Mouse (Mus musculus): ENCODE results near the gene Clk3. TPM values are rescaled to one million over a fixed set of nuclear protein-coding genes. Genes with fewer than 3 reads are reported as not detected.

Clk3 gene
- polyA plus RNA-seq (2017; shearing (Covaris generic)), result 179 TPM

GRCm38 (mm10) chr9:57765364-57766351, at the start of gene Clk3:
Gene Clk3 (minus strand): TSS chr9:57765860.

DNA sequence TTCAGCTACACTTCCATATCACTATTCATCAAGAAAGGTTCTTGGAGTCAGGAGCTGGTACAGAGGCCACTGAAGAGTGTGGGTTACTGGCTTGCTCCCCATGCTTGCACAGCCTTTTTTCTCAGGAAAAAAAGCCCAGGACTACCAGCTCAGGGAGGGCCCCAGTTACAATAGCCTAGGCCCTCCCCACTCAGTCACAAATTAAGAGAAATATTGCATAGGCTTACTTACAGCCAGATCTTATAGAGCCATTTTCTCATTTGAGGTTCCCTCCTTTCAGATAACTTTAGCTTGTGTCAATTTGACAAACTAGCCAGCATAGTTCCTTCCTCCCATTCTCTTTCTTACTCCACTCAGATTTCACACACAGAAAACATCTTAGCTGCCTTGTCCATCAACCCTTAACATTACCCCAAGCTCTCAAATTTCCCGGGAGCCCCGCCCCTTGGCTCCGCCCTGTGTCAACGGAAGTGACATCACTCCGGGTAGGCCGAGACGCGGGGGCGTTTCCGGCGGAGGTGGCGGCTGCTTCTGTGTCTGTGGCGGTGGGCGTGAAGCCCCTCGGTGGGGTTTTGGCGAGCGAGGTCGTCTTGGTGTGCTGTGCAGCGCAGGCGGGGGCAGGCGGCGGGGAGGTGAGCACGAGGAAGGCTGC, 57.5 kb downstream of the Clk3 start, which contains the start of gene Edc3:
TSS of gene Edc3 (plus strand) at position 473 of the 652 bp plus-strand sequence.

Other genes with a start within 250 kb of the Clk3 start
- 131 TPM for gene Cox5a, start 244.6 kb downstream of the Clk3 start, polyA plus RNA-seq (2017; shearing (Covaris generic))
- 9.3 TPM for gene Fam219b, start 228.3 kb downstream of the Clk3 start, polyA plus RNA-seq (2017; shearing (Covaris generic))
- 19.3 TPM for gene Mpi, start 213.1 kb downstream of the Clk3 start, polyA plus RNA-seq (2017; shearing (Covaris generic))
- gene Scamp2, start 204.9 kb downstream of the Clk3 start, polyA plus RNA-seq (2017; shearing (Covaris generic)), result 121 TPM
- 77.9 TPM for gene Ulk3, start 176.4 kb downstream of the Clk3 start, polyA plus RNA-seq (2017; shearing (Covaris generic))
- gene Cplx3, start 159.6 kb downstream of the Clk3 start, polyA plus RNA-seq (2017; shearing (Covaris generic)), result not detected
- gene Lman1l, start 145.1 kb downstream of the Clk3 start, polyA plus RNA-seq (2017; shearing (Covaris generic)), result not detected
- 196 TPM for gene Csk, start 112.2 kb downstream of the Clk3 start, polyA plus RNA-seq (2017; shearing (Covaris generic))
- gene Cyp1a2, start 82.2 kb downstream of the Clk3 start, polyA plus RNA-seq (2017; shearing (Covaris generic)), result not detected
- gene Cyp1a1, start 77.9 kb downstream of the Clk3 start, polyA plus RNA-seq (2017; shearing (Covaris generic)), result 1.1 TPM
- 52.6 TPM for gene Edc3, start 57.3 kb downstream of the Clk3 start, polyA plus RNA-seq (2017; shearing (Covaris generic))
- 48.0 TPM for gene Arid3b, start 70.9 kb upstream of the Clk3 start, polyA plus RNA-seq (2017; shearing (Covaris generic))
- 115 TPM for gene Ubl7, start 145.1 kb upstream of the Clk3 start, polyA plus RNA-seq (2017; shearing (Covaris generic))
- gene Sema7a, start 174.3 kb upstream of the Clk3 start, polyA plus RNA-seq (2017; shearing (Covaris generic)), result 0.30 TPM
- gene Cyp11a1, start 240.6 kb upstream of the Clk3 start, polyA plus RNA-seq (2017; shearing (Covaris generic)), result 0.43 TPM